Mouse (Mus musculus) C2C12 (cell line): Measurements from ENCODE around the gene Stab1.

Experiments used
- CEBPB ChIP-seq: IDR thresholded peaks from one replicate; pipeline ENCODE4 v1.6.1; 2011; ENCODE audit warnings: low read depth, mild to moderate bottlenecking, control low read depth, moderate library complexity
- CTCF ChIP-seq: IDR thresholded peaks from one replicate; pipeline ENCODE4 v1.5.1; 2011; ENCODE audit not compliant: control insufficient read depth, insufficient read depth, insufficient read length
- MYOD1 ChIP-seq: IDR thresholded peaks from one replicate; pipeline ENCODE4 v1.6.1; 2011; ENCODE audit warnings: low read depth; ENCODE audit not compliant: control insufficient read depth, insufficient read length
- MYOG ChIP-seq: IDR thresholded peaks from one replicate; pipeline ENCODE4 v1.6.1; 2011; ENCODE audit not compliant: control insufficient read depth, insufficient read length; ENCODE audit errors: extremely low read depth
- USF1 ChIP-seq: IDR thresholded peaks from one replicate; pipeline ENCODE4 v1.6.1; 2011; ENCODE audit warnings: low read depth, mild to moderate bottlenecking, control low read depth, moderate library complexity

DNA sequence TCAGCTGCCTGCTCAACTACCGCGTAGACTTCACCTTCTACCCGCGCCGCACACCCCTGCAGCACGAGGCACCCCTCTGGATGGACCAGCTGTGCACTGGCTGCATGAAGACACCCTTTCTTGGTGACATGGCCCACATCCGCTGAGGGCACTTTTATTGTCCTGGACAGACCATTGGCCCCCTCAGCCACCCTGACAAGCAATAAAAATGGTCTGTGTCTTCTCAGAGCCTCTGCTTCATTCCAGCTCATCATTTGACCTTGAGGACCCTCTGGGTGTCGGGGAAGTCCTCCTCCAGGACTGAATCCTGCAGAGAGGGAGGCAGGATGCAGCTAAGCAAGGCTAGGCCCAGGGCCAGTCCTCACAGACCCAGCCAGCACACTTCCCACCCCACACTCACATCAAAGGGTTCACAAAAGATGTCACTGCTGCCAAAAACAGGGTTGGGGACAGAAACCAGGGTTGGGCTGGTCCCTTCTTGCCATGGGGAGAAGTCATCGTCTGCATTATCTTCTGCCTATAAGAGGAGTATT, 29.5 kb downstream of the Stab1 start:
- no peak for TF ChIP-seq CTCF
- no peak for TF ChIP-seq MYOD1
- no peak for TF ChIP-seq CEBPB
- TF ChIP-seq MYOG: no peak
- no peak for TF ChIP-seq USF1
